Mouse (Mus musculus) testis, adult 2 months (tissue): ENCODE measurements around the gene Grhl1.
"Not testable (repeated sequence)": the region's sequence is repeated elsewhere in the genome, so short reads cannot be mapped to it uniquely, and the experiment has no call there.

Source experiments
- CTCF ChIP-seq: fragments of 200-500 bp; IDR thresholded peaks from 2 replicates; pipeline ENCODE4 v1.5.1; 2012; ENCODE audit warnings: low read depth, mild to moderate bottlenecking, inconsistent platforms, low read length, moderate library complexity; ENCODE audit not compliant: control insufficient read depth, insufficient read depth, insufficient replicate concordance
- POLR2A ChIP-seq: fragments of 200-500 bp; IDR thresholded peaks from 2 replicates; pipeline ENCODE4 v1.6.1; 2012; ENCODE audit warnings: low read depth, mild to moderate bottlenecking, inconsistent platforms, low read length, moderate library complexity; ENCODE audit not compliant: control insufficient read depth

GRCm38 (mm10) chr12:24525065-24525464, 47.0 kb upstream of the Grhl1 start:
- TF ChIP-seq CTCF, POLR2A: not testable (repeated sequence)
